Mouse (Mus musculus) heart, adult 2 months (tissue): ENCODE results near the gene Taar1. TPM values are rescaled to one million over a fixed set of nuclear protein-coding genes. Genes with fewer than 3 reads are reported as not detected.

ENCODE experiments used
- DNase-seq, 2 experiments: peaks; one replicate each; pipeline ENCODE4 v3.0.0; 2021
- H3K27ac ChIP-seq: fragments of 200-600 bp; 2 replicates; pipeline ENCODE4 v1.8.1; 2022
- H3K27me3 ChIP-seq: fragments of 200-500 bp; 2 replicates; pipeline ENCODE4 v1.6.1; 2012; ENCODE audit warnings: mild to moderate bottlenecking, low read length, inconsistent platforms, mixed read lengths; ENCODE audit not compliant: control insufficient read depth, insufficient read depth
- H3K36me3 ChIP-seq: fragments of 200-500 bp; 2 replicates; pipeline ENCODE4 v1.6.1; 2012; ENCODE audit warnings: low read length, inconsistent platforms; ENCODE audit not compliant: control insufficient read depth, insufficient read depth
- H3K4me1 ChIP-seq: fragments of 200-500 bp; 2 replicates; pipeline ENCODE4 v1.6.1; 2011; ENCODE audit warnings: low read length; ENCODE audit not compliant: control insufficient read depth, insufficient read depth
- H3K4me3 ChIP-seq: fragments of 200-600 bp; 2 replicates; pipeline ENCODE4 v1.8.1; 2022
- H3K79me2 ChIP-seq: fragments of 200-500 bp; replicated peaks from 2 replicates; pipeline ENCODE4 v1.6.1; 2012; ENCODE audit warnings: mild to moderate bottlenecking, inconsistent platforms, low read length, moderate library complexity, mixed read lengths; ENCODE audit not compliant: control insufficient read depth, insufficient read depth
- H3K9ac ChIP-seq: fragments of 200-500 bp; 2 replicates; pipeline ENCODE4 v1.6.1; 2012; ENCODE audit warnings: low read depth, mild to moderate bottlenecking, control low read depth, inconsistent platforms, low read length, mixed read lengths
- CTCF ChIP-seq: fragments of 200-600 bp; IDR thresholded peaks from 2 replicates; pipeline ENCODE4 v1.8.1; 2022; ENCODE audit warnings: antibody characterized with exemption, mild to moderate bottlenecking, moderate library complexity
- EP300 ChIP-seq: fragments of 200-500 bp; IDR thresholded peaks from 2 replicates; pipeline ENCODE4 v1.6.1; 2011; ENCODE audit warnings: low read depth, low read length, control low read depth; ENCODE audit not compliant: insufficient read depth
- POLR2A ChIP-seq: fragments of 200-500 bp; IDR thresholded peaks from 2 replicates; pipeline ENCODE4 v1.6.1; 2011; ENCODE audit warnings: mild to moderate bottlenecking, low read depth, low read length, control low read depth; ENCODE audit not compliant: insufficient read depth
- WGBS: fragments of 180-500 bp; shearing (Covaris S2); methylation state at CpG from one replicate; pipeline ENCODE4 v1.1.7; 2018; 5-methylcytosine and 5-hydroxymethylcytosine counted together
- intact Hi-C: fragments of 180-260 bp; cut with DNase I; formaldehyde crosslinking; loops from one replicate; pipeline ENCODE4 v1.15.1; 2025
- polyA plus RNA-seq: library from polyadenylated mRNA; depleted of rRNA; stranded (reverse); fragments of >200 nt; gene quantifications from 2 replicates; pipeline ENCODE4 v1.2.3, GENCODE M21; 2012
- total RNA-seq, 2 experiments: library from RNA; stranded (reverse); gene quantifications; 2 replicates each; pipeline ENCODE4 v1.2.3; 2021

The Taar1 gene
- total and polyA plus RNA-seq, 3 experiments = not detected

GRCm38 (mm10) chr10:23895376-23895775 is 24.8 kb upstream of the Taar1 start:
- WGBS = 71% methylated on average over 7 of the region's 7 CpGs
- Histone ChIP-seq H3K4me3 (no peak overlapping the region), H3K9ac (no peak overlapping the region), H3K79me2 (no peaks in the 10 kb centered on the region), H3K27me3 (no peaks in the 10 kb centered on the region), H3K36me3 (no peaks in the 10 kb centered on the region), H3K27ac (no peak overlapping the region), H3K4me1 (peaks cover 2% of the 10 kb centered on the region; the same call in 1 of the 2 replicates)
- intact Hi-C loops = no loop called here
- TF ChIP-seq POLR2A (no peak), CTCF (no peak), EP300 (no peak)
- no peak for DNase-seq

- TF ChIP-seq CTCF (no peak), EP300 (no peak), POLR2A (no peak)
- Histone ChIP-seq H3K4me3 (no peak overlapping the region), H3K27me3 (no peaks in the 10 kb centered on the region), H3K4me1 (no peaks in the 10 kb centered on the region), H3K36me3 (no peaks in the 10 kb centered on the region), H3K9ac (no peak overlapping the region), H3K27ac (no peak overlapping the region), H3K79me2 (no peaks in the 10 kb centered on the region)
- intact Hi-C loops = no loop called here
- 91% methylated on average over 3 of the region's 3 CpGs for WGBS
- DNase-seq = no peak
These were observed 19.0 kb upstream of the Taar1 start for GRCm38 (mm10) chr10:23901119-23901518.

- WGBS = 89% methylated on average over 1 of the region's 1 CpGs
- Histone ChIP-seq H3K9ac (no peak overlapping the region), H3K27me3 (no peaks in the 10 kb centered on the region), H3K79me2 (no peaks in the 10 kb centered on the region), H3K36me3 (no peaks in the 10 kb centered on the region), H3K4me3 (no peak overlapping the region), H3K4me1 (no peaks in the 10 kb centered on the region), H3K27ac (no peak overlapping the region)
- no peak for TF ChIP-seq EP300
- no peak for TF ChIP-seq CTCF
- intact Hi-C loops = no loop called here
- no peak for DNase-seq
These were observed 14.5 kb upstream of the Taar1 start for GRCm38 (mm10) chr10:23905661-23906060.

- Histone ChIP-seq H3K27me3 (no peaks in the 10 kb centered on the region), H3K27ac (no peak overlapping the region), H3K4me1 (no peaks in the 10 kb centered on the region), H3K79me2 (no peaks in the 10 kb centered on the region), H3K36me3 (no peaks in the 10 kb centered on the region), H3K4me3 (no peak overlapping the region), H3K9ac (no peak overlapping the region)
- TF ChIP-seq POLR2A (no peak), CTCF (no peak), EP300 (no peak)
- WGBS = 68% methylated on average over 3 of the region's 3 CpGs
- no peak for DNase-seq
- intact Hi-C loops = no loop called here
These were observed 2.3 kb downstream of the Taar1 start for GRCm38 (mm10) chr10:23922468-23922867.

- TF ChIP-seq CTCF (no peak), EP300 (no peak), POLR2A (no peak)
- no peaks in the 10 kb centered on the region for H3K79me2 ChIP-seq
- no peaks in the 10 kb centered on the region for H3K4me1 ChIP-seq
- no peak overlapping the region for H3K4me3 ChIP-seq
- 64% methylated on average over 2 of the region's 2 CpGs for WGBS
- DNase-seq = no peak
- no peaks in the 10 kb centered on the region for H3K36me3 ChIP-seq
- H3K9ac ChIP-seq = no peak overlapping the region
- intact Hi-C loops = no loop called here
- H3K27ac ChIP-seq = no peak overlapping the region
- no peaks in the 10 kb centered on the region for H3K27me3 ChIP-seq
These were observed 3.8 kb downstream of the Taar1 start for GRCm38 (mm10) chr10:23923941-23924340.

- Histone ChIP-seq H3K79me2 (no peaks in the 10 kb centered on the region), H3K4me1 (no peaks in the 10 kb centered on the region), H3K9ac (no peak overlapping the region), H3K4me3 (no peak overlapping the region), H3K36me3 (no peaks in the 10 kb centered on the region), H3K27ac (no peak overlapping the region), H3K27me3 (no peaks in the 10 kb centered on the region)
- WGBS = 33% methylated on average over 4 of the region's 4 CpGs
- TF ChIP-seq CTCF (no peak), POLR2A (no peak), EP300 (no peak)
- intact Hi-C loops = no loop called here
- no peak for DNase-seq
These were observed 17.5 kb downstream of the Taar1 start for GRCm38 (mm10) chr10:23937613-23938012.

GRCm38 (mm10) chr10:23938312-23938711 is 18.2 kb downstream of the Taar1 start, which contains the start of gene Taar2:
Gene Taar2, plus strand, starts transcription at chr10:23938572.
- H3K9ac ChIP-seq = no peak within 1 kb of the TSS
- 60% methylated on average over 6 of the region's 6 CpGs for WGBS
- DNase-seq = no peak
- no peak within 1 kb of the TSS for H3K27ac ChIP-seq
- no peak within 1 kb of the TSS for H3K4me3 ChIP-seq
- H3K4me1 ChIP-seq = no peaks in the 10 kb centered on the region
- H3K36me3 ChIP-seq = no peaks in the 10 kb centered on the region
- intact Hi-C loops = no loop called here
- no peaks in the 10 kb centered on the region for H3K79me2 ChIP-seq
- no peak for TF ChIP-seq POLR2A
- no peak for TF ChIP-seq EP300
- TF ChIP-seq CTCF = no peak
- no peaks in the 10 kb centered on the region for H3K27me3 ChIP-seq
